Mouse (Mus musculus) lung, postnatal 4 days (tissue): ENCODE measurements at regions not wholly inside any gene's neighbourhood (a gene's known extent, or its start where the extent isn't known, plus 50 kb on each side); places are given as distances from the start of the nearest gene placed in this dataset.

Experiments
- DNase-seq, 2 experiments: peaks; one replicate each; pipeline ENCODE4 v3.0.0; 2021

GRCm38 (mm10) chr4:114720696-114721095 lies 100.8 kb upstream of the Gm12830 start:
- DNase-seq, result no peak

DNA sequence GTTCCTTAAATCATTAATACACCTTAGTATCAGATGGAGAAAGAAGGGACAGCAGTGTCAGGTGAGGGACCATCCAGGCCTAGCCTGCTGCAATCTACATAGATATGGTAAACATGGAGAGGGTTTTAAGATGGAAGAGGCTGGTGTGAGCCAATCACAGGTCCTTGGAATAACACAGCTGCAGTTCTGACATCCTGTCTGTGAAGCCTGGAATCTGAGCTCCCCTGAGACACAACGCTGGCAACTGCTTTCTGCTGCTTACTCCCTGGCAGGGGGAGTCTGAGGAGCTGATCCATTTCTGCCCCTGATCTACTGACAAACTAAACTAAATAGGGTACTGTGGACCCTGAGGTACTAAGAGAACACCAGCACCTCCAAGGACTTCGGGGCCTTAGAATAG lies 100.1 kb upstream of the Gm12830 start:
- DNase-seq, result no peak

DNA sequence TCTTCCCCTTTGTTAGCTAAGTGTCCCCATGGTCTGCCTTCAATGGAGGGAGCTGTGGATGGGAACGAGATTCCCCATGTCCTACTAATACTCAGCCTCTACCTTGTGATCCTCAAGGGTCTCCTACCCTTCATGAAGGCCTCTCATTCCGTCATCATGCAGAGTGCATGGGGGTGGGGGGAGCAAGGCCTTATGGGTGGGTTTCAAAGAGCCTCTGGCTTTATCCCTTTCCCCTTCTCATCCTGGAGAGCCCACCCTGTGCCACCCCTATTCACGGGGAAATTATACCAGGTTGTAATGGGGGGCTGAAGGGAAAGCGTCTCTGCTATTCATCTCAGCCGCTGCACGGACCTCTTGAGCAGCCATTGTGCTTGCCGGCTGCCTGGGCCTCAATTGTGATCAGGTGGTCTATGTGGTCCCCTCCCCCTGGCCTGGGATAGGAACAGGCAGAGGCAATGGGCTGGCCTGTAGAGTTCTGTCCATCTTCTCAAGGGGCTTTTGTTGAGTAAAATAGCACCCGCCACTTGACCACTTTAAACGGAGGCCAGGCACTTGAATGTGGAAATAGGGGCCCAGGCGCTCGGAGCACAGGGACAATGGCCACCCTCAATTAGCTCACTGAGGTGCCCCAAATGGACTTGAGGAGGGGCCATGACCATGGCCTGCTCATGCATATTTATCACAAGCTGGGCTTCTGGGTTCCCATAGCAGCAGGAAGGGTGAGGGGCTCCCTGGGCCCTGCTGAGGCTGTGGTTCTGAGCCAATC lies 93.1 kb upstream of the Gm12830 start:
- no peak for DNase-seq

DNA sequence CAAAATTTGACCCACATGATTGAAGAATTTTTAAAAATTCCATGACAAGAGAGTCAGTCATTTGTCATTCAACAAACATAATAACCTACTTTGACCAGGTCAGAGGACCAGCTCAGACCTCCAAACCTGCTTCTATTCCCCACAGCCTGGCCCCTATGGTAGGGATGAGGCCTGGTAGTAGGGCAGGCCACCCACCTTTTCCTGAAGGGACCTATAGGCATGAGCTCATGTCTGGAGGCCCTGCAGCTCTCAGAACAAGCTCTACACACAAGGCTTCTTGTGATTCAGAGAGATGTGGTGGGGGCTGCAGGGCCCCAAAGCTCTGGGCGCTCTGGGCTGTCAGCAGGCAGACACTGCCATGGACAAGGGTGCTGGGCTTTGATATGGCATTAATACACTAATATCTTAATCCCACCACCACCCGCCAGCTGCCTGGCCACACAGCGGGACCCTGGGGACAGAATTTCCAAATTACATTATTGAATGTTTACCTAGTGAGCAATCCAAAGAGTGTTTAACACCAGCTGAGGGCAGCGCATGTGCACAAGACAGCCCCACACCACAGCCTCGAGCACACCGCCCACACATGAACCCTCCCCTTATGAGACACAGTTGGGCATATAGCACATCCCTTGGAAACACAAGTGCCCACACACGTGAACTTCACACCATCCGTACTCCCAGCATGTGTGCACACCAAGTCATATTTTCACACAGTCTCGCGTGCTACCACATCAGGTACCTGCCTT lies 88.1 kb upstream of the Gm12830 start:
- DNase-seq, result no peak

- no peak for DNase-seq
Observed at GRCm38 (mm10) chr4:114738903-114739667, 82.4 kb upstream of the Gm12830 start.

DNA sequence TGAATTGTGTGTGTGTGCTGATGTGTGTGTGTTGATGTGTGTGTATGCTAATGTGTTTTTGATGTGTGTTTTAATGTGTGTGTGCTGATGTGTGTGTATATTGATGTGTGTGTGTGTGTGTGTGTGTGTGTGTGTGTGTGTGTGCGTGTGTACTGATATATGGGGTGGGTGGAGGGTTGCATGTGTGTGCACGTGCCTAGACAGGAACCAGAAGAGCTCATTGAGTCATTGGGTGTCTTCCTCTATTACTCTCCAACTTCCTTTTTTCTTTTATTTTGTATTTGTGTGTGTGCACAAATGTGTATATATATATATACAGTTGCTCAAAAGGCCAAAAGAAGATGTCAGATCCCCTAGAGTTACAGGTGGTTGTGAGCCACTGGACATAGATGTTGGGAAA lies 73.4 kb upstream of the Gm12830 start:
- DNase-seq, result no peak

GRCm38 (mm10) chr4:114759837-114760236 lies 61.7 kb upstream of the Gm12830 start:
- no peak for DNase-seq

GRCm38 (mm10) chr4:114766643-114767393 lies 54.7 kb upstream of the Gm12830 start:
- DNase-seq, result no peak
